Mouse (Mus musculus) embryonic facial prominence, embryonic 14.5 days (tissue): Measurements from ENCODE around the gene Eps15l1. TPM values are rescaled to one million over a fixed set of nuclear protein-coding genes. Genes with fewer than 3 reads are reported as not detected.

Experiments used
- ATAC-seq: fragments of 200-750 bp; cut with Nextera tagmentation; 2 replicates; pipeline ENCODE4 v1.8.0; 2017; ENCODE audit warnings: low read depth, moderate number of reproducible peaks, moderate TSS enrichment
- DNase-seq: peaks from one replicate; pipeline ENCODE4 v3.0.0-alpha.2; 2015; ENCODE audit warnings: low spot score
- H3K27ac ChIP-seq: fragments of 300-500 bp; sonication (generic); replicated peaks from 2 replicates; pipeline ENCODE4 v1.5.1; 2014; ENCODE audit warnings: low read depth, mild to moderate bottlenecking, low read length, moderate library complexity
- H3K27me3 ChIP-seq: fragments of 300-500 bp; sonication (generic); replicated peaks from 2 replicates; pipeline ENCODE4 v1.6.1; 2014; ENCODE audit warnings: low read length; ENCODE audit not compliant: control insufficient read depth, insufficient read depth
- H3K36me3 ChIP-seq: fragments of 300-500 bp; sonication (generic); 2 replicates; pipeline ENCODE4 v1.6.1; 2014; ENCODE audit warnings: low read length, mixed read lengths; ENCODE audit not compliant: control insufficient read depth, insufficient read depth
- H3K4me1 ChIP-seq: fragments of 300-500 bp; sonication (generic); 2 replicates; pipeline ENCODE4 v1.6.1; 2014; ENCODE audit warnings: antibody characterized with exemption, low read length; ENCODE audit not compliant: control insufficient read depth, insufficient read depth
- H3K4me2 ChIP-seq: fragments of 300-500 bp; sonication (generic); 2 replicates; pipeline ENCODE4 v1.6.1; 2014; ENCODE audit warnings: low read depth, mild to moderate bottlenecking, low read length, moderate library complexity, mixed read lengths
- H3K4me3 ChIP-seq: fragments of 300-500 bp; sonication (generic); 2 replicates; pipeline ENCODE4 v1.5.1; 2014; ENCODE audit warnings: low read depth, mild to moderate bottlenecking, low read length
- H3K9ac ChIP-seq: fragments of 300-500 bp; sonication (generic); 2 replicates; pipeline ENCODE4 v1.6.1; 2014; ENCODE audit warnings: low read depth, mild to moderate bottlenecking, low read length, moderate library complexity, mixed read lengths
- H3K9me3 ChIP-seq: fragments of 300-500 bp; sonication (generic); 2 replicates; pipeline ENCODE4 v1.6.1; 2016; ENCODE audit warnings: low read length; ENCODE audit not compliant: control insufficient read depth
- WGBS: fragments of 180-500 bp; shearing (Covaris S2); extraction: QIAGEN DNeasy Blood & Tissue Kit; methylation state at CpG from one replicate; pipeline ENCODE4 v1.1.7; 2014; 5-methylcytosine and 5-hydroxymethylcytosine counted together
- polyA plus RNA-seq: library from polyadenylated mRNA; unstranded; fragments of >200 nt; fragmentation: Nextera tagmentation; extraction: Ambion mirVana; gene quantifications from 2 replicates; pipeline ENCODE4 v1.2.1, GENCODE M21; 2014

The Eps15l1 gene
- polyA plus RNA-seq = 50.2 and 56.4 TPM in 2 replicates

GRCm38 (mm10) chr8:72421362-72422335, at the start of gene Eps15l1:
Gene Eps15l1 (minus strand): TSS chr8:72421460.
- H3K9ac ChIP-seq = peak within 1 kb of the TSS; percentile 89
- H3K4me3 ChIP-seq = peak within 1 kb of the TSS; percentile 79
- no peaks in the 10 kb centered on the region for H3K27me3 ChIP-seq
- ATAC-seq (peak; percentile 98), DNase-seq (peak; percentile 100)
- peak within 1 kb of the TSS; percentile 85 for H3K4me2 ChIP-seq
- H3K4me1 ChIP-seq = peaks cover 17% of the 10 kb centered on the region
- no peaks in the 10 kb centered on the region for H3K36me3 ChIP-seq
- H3K27ac ChIP-seq = peak within 1 kb of the TSS; percentile 89
- no peaks in the 10 kb centered on the region for H3K9me3 ChIP-seq
- WGBS = under 1% methylated on average over 44 of the region's 48 CpGs

DNA sequence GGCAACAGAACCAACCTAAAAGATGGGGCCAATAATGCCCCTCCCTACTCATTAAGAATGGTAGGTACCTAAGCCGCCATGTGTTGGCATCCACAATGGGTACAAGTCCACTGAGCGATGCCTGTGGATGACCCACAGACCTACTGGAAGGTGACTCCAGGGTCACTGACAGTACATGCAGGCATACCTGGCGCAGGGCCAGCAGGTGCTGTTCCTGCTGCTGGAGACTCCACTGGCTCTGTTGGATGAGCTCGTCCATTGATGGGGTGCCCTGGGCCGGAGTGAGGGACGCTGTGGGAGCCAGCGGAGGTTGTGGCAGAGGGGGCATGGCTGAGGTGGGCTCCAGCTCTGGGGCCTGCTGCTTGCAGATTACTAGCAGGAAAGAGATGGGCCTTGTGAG, 49.4 kb upstream of the Eps15l1 start:
- Histone ChIP-seq H3K9me3 (no peaks in the 10 kb centered on the region), H3K36me3 (peaks cover 78% of the 10 kb centered on the region), H3K4me2 (no peak overlapping the region), H3K9ac (no peak overlapping the region), H3K27me3 (no peaks in the 10 kb centered on the region), H3K4me3 (no peak overlapping the region), H3K4me1 (peaks cover under 1% of the 10 kb centered on the region; the same call in 1 of the 2 replicates), H3K27ac (no peak overlapping the region)
- WGBS = 94% methylated on average over 6 of the region's 7 CpGs
- no peak for ATAC-seq
- DNase-seq = no peak

DNA sequence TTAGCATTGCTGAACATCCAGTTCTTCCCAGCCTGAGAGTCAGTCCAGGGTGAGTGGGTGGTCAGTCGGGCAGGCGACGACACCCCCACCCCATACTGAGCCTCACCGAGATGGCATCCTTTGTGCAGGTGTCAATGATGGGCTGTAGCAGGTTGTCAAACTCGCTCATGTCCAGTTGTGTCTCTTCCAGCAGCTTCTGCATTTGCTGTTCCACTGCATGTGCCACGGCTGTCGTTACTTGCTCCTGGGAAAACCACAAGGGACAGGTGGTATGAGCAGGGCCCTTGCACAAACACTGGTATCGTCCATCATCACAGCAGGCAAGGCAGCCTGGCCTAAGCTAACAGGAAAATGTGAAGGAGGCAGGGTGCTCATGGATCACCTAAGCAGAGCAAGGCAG, 48.7 kb upstream of the Eps15l1 start:
- Histone ChIP-seq H3K36me3 (peaks cover 85% of the 10 kb centered on the region), H3K27ac (no peak overlapping the region), H3K27me3 (no peaks in the 10 kb centered on the region), H3K9me3 (no peaks in the 10 kb centered on the region), H3K9ac (no peak overlapping the region), H3K4me1 (no peaks in the 10 kb centered on the region; the same call in 1 of the 2 replicates), H3K4me3 (no peak overlapping the region), H3K4me2 (no peak overlapping the region)
- DNase-seq (no peak), ATAC-seq (no peak)
- 90% methylated on average over 8 of the region's 8 CpGs for WGBS

DNA sequence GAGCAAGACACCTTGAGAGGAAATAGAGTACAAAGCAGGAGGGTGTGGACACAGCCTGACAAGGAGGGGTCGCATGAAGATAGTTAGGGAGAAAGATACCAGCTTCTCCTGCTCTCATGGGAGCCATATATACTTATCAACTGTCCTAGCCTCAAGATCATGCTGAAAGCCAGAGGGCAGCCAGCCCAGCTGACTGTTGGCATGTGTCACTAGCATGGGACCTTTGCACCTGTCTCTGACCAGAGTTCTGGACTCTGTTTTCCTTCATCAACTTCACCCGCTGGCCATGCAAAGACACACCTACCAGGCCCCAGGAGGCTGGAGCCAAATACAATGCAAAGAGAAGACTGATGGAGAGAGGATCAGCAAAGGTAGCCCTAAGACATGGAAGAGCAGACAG, 48.0 kb upstream of the Eps15l1 start:
- ATAC-seq (no peak), DNase-seq (no peak)
- H3K4me3 ChIP-seq = no peak overlapping the region
- H3K9me3 ChIP-seq = no peaks in the 10 kb centered on the region
- 100% methylated on average over 2 of the region's 2 CpGs for WGBS
- peaks cover 93% of the 10 kb centered on the region for H3K36me3 ChIP-seq
- H3K27me3 ChIP-seq = no peaks in the 10 kb centered on the region
- H3K4me1 ChIP-seq = no peaks in the 10 kb centered on the region; the same call in 1 of the 2 replicates
- H3K9ac ChIP-seq = no peak overlapping the region
- H3K4me2 ChIP-seq = no peak overlapping the region
- H3K27ac ChIP-seq = no peak overlapping the region

GRCm38 (mm10) chr8:72464211-72464610, 43.0 kb upstream of the Eps15l1 start:
- Histone ChIP-seq H3K9ac (no peak overlapping the region), H3K36me3 (peaks cover 100% of the 10 kb centered on the region), H3K4me3 (no peak overlapping the region), H3K4me1 (no peaks in the 10 kb centered on the region), H3K27me3 (no peaks in the 10 kb centered on the region), H3K9me3 (no peaks in the 10 kb centered on the region), H3K27ac (no peak overlapping the region), H3K4me2 (no peak overlapping the region)
- 100% methylated on average over 10 of the region's 10 CpGs for WGBS
- no peak for ATAC-seq
- DNase-seq = no peak

DNA sequence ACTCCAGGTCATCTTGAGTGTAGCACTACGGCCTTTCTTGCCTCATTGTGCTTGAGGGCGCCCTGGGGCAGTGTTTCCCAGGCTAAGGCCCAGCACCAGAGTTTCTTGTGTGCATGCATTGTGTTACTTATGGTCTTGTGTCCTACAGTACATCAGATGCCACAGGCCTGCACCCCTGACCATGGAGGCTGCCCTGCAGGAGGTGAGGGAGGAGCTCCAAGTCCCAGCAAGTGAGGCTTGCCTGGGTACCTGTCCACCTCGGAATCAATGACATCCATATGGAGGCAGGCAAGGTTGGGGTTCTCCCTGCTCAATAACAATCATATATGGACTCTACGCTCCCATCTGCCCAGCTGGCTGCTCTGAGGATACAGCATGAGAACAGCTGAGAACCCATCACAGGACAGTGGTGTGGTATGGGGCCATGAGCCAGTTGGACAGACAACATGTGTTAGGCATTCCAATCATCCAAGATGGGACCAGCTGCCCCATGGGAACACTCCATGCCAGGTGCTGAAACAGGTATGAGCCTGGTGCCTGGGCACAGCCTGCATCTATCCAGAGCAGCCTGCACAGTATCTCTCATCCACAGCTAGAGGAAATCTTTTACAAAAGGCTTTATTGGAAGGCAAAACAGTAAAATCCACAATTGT, 38.7 kb upstream of the Eps15l1 start:
- no peak overlapping the region for H3K9ac ChIP-seq
- ATAC-seq (0 out of 2 replicates have a peak, but pooled peaks have one; percentile 13), DNase-seq (no peak)
- H3K36me3 ChIP-seq = peaks cover 83% of the 10 kb centered on the region
- no peaks in the 10 kb centered on the region for H3K9me3 ChIP-seq
- no peak overlapping the region for H3K4me2 ChIP-seq
- H3K4me3 ChIP-seq = no peak overlapping the region
- H3K27me3 ChIP-seq = no peaks in the 10 kb centered on the region
- 89% methylated on average over 4 of the region's 4 CpGs for WGBS
- H3K27ac ChIP-seq = no peak overlapping the region
- no peaks in the 10 kb centered on the region for H3K4me1 ChIP-seq

DNA sequence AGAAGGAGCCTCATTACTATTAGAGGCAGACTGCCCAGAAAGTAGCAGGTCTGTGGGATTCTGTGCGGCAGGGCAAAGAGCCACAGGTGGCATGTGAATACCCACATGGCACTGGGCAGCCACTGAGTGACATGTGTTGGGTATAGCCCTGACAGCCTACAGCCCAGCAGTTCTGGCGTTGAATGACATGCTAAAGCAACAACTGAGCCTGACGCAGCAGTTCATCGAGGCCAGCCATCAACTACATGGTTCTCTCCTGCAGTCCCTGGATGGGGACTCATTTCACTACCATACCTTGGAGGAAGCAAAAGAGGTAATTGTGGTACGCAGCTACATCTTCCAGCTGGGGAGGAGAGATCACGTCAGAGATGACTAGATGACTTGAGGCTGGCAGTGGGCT, 37.2 kb upstream of the Eps15l1 start:
- no peaks in the 10 kb centered on the region for H3K27me3 ChIP-seq
- 87% methylated on average over 6 of the region's 6 CpGs for WGBS
- ATAC-seq = no peak

GRCm38 (mm10) chr8:72457806-72458205, 36.5 kb upstream of the Eps15l1 start:
- Histone ChIP-seq H3K9me3 (0 out of 2 replicates have a peak, but pooled peaks cover 4% of the 10 kb centered on the region), H3K27ac (no peak overlapping the region), H3K27me3 (no peaks in the 10 kb centered on the region), H3K4me2 (no peak overlapping the region), H3K4me1 (no peaks in the 10 kb centered on the region), H3K9ac (no peak overlapping the region), H3K4me3 (no peak overlapping the region), H3K36me3 (peaks cover 81% of the 10 kb centered on the region)
- WGBS = 87% methylated on average over 3 of the region's 3 CpGs
- no peak for DNase-seq
- ATAC-seq = no peak

More for the DNA sequence above, 37.2 kb upstream of the Eps15l1 start:
- DNase-seq = no peak
- Histone ChIP-seq H3K27ac (no peak overlapping the region), H3K9ac (no peak overlapping the region), H3K4me3 (no peak overlapping the region), H3K4me2 (no peak overlapping the region), H3K36me3 (peaks cover 81% of the 10 kb centered on the region), H3K4me1 (no peaks in the 10 kb centered on the region), H3K9me3 (0 out of 2 replicates have a peak, but pooled peaks cover 4% of the 10 kb centered on the region)
